Mouse (Mus musculus): ENCODE results near the gene Phxr2. TPM values are rescaled to one million over a fixed set of nuclear protein-coding genes. Genes with fewer than 3 reads are reported as not detected.
A peak's percentile ranks its signal among the peaks of the same experiment; 100 is the strongest.

Phxr2 gene
- total RNA-seq, 2 experiments from 2014 or later = not detected

DNA sequence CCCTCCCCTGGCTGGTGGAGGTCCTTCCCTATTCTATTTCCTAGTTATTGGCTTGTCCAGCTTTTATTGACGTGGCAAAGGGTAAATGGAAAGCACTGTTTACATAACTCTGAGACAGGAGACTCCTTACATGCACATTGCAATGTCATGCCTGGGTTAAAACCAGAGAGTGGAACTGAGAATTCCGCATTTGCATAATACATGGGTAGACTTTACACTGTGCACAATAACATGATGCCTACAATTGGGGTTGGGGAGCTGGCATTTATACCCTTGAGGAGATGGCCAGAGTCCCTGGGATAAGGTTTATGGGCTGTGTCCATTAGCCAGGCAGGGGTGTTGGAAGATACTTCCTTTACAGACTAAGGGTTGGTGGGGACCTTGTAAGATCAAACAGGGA is 32.8 kb downstream of the Phxr2 start:
- no peak for DNase-seq

DNA sequence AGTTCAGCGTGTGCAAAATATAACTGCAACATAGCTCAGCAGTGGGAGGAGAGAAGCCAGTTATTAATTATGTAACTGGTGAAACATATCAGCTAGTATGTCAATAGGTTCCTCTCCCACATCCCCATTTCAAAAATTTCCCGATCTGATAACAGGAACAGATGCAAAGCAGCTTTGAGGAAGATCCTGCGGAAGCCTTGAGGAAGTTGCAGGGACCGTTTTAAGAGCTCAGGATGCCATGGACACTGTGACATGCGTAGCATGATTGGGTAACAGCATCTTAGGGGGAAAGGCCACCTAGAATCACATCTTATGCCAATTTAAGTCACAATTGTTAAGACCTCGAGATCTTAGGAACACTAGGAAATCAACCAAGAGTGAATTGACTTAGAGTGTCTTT is 36.2 kb downstream of the Phxr2 start:
- no peak for DNase-seq

DNA sequence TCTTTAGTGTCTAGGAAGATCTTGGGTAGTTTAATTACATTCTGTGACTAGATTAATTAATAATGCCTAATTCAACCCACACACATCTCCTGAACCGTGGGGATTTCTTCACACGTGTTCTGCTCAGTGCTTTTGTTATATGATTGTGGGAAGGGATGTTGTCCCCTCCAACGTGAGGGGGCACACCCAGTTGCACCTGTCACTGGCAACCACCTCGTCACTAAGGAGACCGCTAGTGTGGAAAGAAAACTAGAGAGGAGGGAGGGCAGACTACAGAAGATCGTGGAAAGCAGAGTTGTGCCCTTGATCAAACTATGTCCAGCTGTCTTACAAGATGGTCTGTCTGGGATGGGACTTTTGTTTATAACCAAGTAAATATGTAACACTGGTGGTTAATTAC is 40.1 kb downstream of the Phxr2 start:
- no peak for DNase-seq

DNA sequence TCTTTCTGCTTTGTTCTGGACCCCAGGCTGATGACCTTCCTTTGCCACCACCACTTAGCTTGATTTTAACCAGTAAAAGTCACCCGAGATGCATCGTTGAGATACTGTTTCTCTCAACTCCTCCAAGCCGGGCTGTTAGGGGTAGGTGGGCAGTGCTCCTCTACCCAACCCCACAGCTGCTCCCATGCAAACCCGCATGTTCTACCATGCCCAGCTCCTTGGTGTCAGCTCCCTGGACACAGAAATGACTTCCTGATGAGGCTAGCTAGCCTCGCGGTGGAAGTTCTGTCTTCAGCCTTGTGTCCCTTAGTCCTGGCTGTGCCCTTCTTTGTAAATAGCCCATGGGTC is 40.9 kb downstream of the Phxr2 start:
- no peak for DNase-seq

DNA sequence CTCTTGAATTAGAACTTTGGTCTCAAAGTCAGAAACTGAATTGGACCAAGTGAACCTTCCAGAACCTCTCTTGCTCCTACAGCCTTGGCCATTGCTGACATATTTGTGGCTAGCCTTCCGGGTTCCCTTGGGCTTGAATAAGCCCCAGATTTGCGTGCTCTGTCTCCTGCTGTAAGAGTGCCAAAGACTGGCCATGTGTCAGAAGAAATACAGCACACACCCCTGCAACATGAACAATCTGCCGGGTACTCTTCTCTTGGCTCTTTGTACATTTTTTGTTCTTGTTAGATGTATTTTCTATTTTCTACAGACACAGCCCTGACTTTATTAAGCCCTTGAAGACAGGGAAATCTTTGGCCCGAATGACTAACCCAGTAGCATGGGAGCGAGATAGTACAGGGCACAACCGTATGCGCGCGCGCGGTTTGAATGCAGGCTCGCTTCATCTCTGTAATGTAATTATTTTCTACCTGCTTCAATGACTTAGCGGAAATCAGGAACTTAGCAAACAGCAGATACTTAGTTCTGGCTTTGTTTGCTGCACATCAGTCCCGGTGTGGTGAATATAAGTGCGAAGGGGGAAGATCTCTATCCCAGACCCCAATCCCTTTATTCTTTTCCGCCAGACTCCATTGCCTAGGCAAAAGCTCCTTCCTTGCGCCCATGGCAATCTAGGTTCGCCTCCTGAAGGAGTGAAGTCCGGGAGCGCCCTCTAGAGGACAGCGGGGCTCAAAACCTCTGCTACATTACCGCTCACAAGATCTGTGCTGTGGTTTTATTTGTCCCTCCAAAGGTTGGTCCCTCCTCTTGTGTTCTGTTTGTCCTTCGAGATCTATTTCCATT is 41.5 kb downstream of the Phxr2 start:
- peak; percentile 63 for DNase-seq

DNA sequence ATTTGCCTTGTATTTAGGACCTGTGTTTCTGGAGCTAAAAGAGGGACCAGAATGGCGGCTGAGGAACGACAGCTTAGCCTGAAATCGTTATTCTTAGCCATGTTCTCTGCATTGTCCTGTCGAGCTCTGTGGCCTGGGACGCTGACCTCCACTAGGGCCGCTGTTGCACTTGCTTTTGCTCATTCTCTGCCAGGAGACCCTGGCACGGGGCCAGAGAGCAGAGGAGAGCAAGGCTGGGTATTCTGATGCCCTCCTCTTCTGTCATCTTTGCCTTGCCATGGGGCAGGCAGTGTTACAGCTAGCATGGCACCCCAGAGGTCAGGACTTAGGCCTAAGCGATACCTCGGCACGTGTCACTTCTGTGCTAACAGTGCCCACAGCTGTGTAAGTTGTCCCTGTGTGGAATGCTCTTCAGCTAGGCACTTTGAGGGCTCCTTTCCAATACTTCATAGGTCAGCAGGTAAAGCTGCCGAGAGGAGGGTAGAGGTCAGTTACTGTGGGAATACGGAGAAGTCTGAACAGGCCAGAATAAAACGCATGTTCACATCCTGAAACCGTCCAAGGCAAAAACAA is 42.6 kb downstream of the Phxr2 start:
- DNase-seq = no peak

DNA sequence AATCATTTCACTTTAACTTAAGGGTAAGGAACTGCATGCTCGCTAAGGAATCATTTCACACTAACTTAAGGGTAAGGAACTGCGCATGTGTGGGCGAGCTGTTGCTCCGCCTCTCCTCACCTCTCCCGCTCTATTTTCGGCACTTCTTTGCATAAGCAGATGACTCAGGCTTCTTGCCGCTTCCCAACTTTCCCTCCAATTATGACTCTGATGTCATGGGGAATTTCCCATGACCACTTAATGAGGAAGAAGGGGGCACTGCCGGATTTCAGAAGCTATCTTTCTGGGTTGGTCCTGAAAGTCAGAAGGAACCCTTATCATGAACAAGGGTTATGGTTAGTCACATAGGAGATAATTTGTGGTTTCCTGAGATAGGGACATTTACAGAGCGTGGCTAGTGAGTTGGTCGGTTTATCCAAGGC is 44.5 kb downstream of the Phxr2 start:
- DNase-seq = no peak

DNA sequence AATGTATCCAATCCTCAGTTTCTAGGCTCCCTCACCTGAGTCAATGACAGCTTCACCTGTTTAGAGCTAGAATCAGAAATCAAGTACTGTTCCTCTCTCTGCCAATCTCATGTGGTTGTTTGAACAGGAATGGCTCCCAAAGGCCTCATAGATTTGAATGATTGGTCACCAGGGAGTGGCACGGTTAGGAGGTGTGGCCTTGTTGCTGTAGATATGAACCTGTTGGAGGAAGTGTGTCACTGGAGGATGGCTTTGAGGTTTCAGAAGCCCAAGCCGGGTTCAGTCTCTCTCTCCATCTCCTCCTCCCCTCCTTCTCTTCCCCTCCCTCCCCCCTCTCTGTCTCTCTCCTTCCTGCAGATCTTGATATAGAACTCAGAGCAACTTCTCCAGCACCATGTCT is 47.5 kb downstream of the Phxr2 start:
- DNase-seq = no peak

DNA sequence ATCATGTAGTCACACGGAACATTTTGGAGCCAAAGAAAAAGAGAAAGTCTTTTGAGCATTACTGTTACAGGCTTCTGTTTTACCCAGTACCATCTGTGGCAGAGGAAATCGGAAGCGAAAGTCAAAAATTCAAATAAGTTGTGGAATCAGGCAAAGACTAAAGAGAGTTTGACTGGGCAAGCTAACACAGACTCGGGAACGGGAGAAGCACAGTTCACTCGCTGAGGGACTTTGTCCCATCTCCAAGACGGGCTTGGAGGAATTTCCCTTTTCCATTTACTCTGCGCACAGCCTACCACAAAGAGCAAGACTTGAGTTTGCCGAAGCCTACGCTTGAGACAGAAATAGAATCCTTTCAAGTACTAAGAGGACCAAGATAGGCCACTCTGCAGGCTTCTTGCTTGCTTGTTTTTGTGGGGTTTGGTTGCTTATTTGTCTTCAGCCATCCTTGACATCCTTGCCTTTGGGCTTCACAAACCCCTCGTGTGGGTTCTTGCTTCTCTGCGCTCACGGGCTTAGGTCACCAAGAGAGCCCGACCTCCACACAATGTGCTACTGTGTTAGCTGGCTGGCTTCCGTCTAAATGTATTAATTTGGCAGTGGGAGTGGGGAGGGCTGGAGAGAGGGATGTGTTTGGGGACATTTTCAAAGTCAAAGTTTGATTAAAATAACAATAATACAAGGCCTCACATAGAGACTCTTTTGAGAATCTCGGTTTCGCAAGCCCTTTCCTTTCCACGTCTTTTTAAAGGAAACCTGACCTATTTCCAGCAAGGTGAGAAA is 49.8 kb downstream of the Phxr2 start:
- no peak for DNase-seq

Other genes with a start within 250 kb of the Phxr2 start
- gene Atp2b1, start 211.9 kb downstream of the Phxr2 start, total RNA-seq (2021) = 10 to 100 TPM; 62.0 to 62.8 TPM
- gene Poc1b, start 19.3 kb downstream of the Phxr2 start, total RNA-seq (2021) = 1 to 10 TPM; 3.5 to 4.0 TPM
- 1 to 10 TPM; 1.5 to 1.9 TPM for gene Galnt4, start 18.2 kb downstream of the Phxr2 start, total RNA-seq (2021)
- 10 to 100 TPM; 17.9 to 21.9 TPM for gene Dusp6, start 136.9 kb upstream of the Phxr2 start, total RNA-seq (2021)